Mouse (Mus musculus): Measurements from ENCODE around the gene Pikfyve. TPM values are rescaled to one million over a fixed set of nuclear protein-coding genes. Genes with fewer than 3 reads are reported as not detected.

The Pikfyve gene
- polyA plus RNA-seq, 1 experiment from 2014 or later, result 9.5 TPM

- Histone ChIP-seq H3K9me3 (ENCODE audit: control insufficient read depth, low read length) (no peaks in the 10 kb centered on the region), H3K4me3 (ENCODE audit: control insufficient read depth in 1 of 2, insufficient read depth in 1 of 2, low read depth in 1 of 2, low read length in 2 of 2) (no peak overlapping the region), H3K36me3 (ENCODE audit: control insufficient read depth, insufficient read depth, low read length) (peaks cover 34% of the 10 kb centered on the region), H3K4me2 (ENCODE audit: low read length) (no peak overlapping the region), H3K9ac (ENCODE audit: low read length) (no peak overlapping the region), H3K27ac (replicated peaks in 1 of 2; ENCODE audit: control insufficient read depth in 1 of 2, insufficient read depth in 1 of 2, low read depth in 2 of 2, low read length in 2 of 2) (no peak overlapping the region), H3K4me1 (ENCODE audit: control insufficient read depth in 2 of 2, insufficient read depth in 2 of 2, low read length in 2 of 2) (no peaks in the 10 kb centered on the region), H3K27me3 (ENCODE audit: control insufficient read depth, insufficient read depth, low read length) (no peaks in the 10 kb centered on the region)
- WGBS, result 88% methylated on average over 5 of the region's 5 CpGs
- ATAC-seq (ENCODE audit: insufficient number of reproducible peaks, insufficient read depth, low FRiP score, low read depth), result no peak
Observed at GRCm38 (mm10) chr1:65156111-65156510, 30.4 kb upstream of the Pikfyve start.

- Histone ChIP-seq H3K36me3 (ENCODE audit: control insufficient read depth, insufficient read depth, low read length) (peaks cover 92% of the 10 kb centered on the region), H3K9ac (ENCODE audit: low read length) (no peak overlapping the region), H3K27ac (replicated peaks in 1 of 2; ENCODE audit: control insufficient read depth in 1 of 2, insufficient read depth in 1 of 2, low read depth in 2 of 2, low read length in 2 of 2) (no peak overlapping the region), H3K4me2 (ENCODE audit: low read length) (no peak overlapping the region), H3K4me3 (ENCODE audit: control insufficient read depth in 1 of 2, insufficient read depth in 1 of 2, low read depth in 1 of 2, low read length in 2 of 2) (no peak overlapping the region), H3K9me3 (ENCODE audit: control insufficient read depth, low read length) (no peaks in the 10 kb centered on the region), H3K27me3 (ENCODE audit: control insufficient read depth, insufficient read depth, low read length) (no peaks in the 10 kb centered on the region), H3K4me1 (ENCODE audit: control insufficient read depth in 2 of 2, insufficient read depth in 2 of 2, low read length in 2 of 2) (no peaks in the 10 kb centered on the region)
- ATAC-seq (ENCODE audit: insufficient number of reproducible peaks, insufficient read depth, low FRiP score, low read depth), result no peak
- 100% methylated on average over 1 of the region's 1 CpGs for WGBS
Observed at GRCm38 (mm10) chr1:65162210-65162609, 24.3 kb upstream of the Pikfyve start.

GRCm38 (mm10) chr1:65167496-65167895 is 19.0 kb upstream of the Pikfyve start:
- no peak overlapping the region for H3K4me2 ChIP-seq (ENCODE audit: low read length)
- no peak overlapping the region for H3K9ac ChIP-seq (ENCODE audit: low read length)
- H3K27me3 ChIP-seq (ENCODE audit: control insufficient read depth, insufficient read depth, low read length), result no peaks in the 10 kb centered on the region
- H3K27ac ChIP-seq (replicated peaks in 1 of 2; ENCODE audit: control insufficient read depth in 1 of 2, insufficient read depth in 1 of 2, low read depth in 2 of 2, low read length in 2 of 2), result no peak overlapping the region
- peaks cover 95% of the 10 kb centered on the region for H3K36me3 ChIP-seq (ENCODE audit: control insufficient read depth, insufficient read depth, low read length)
- H3K4me1 ChIP-seq (ENCODE audit: control insufficient read depth in 2 of 2, insufficient read depth in 2 of 2, low read length in 2 of 2), result no peaks in the 10 kb centered on the region
- ATAC-seq (ENCODE audit: insufficient number of reproducible peaks, insufficient read depth, low FRiP score, low read depth), result no peak
- 98% methylated on average over 1 of the region's 1 CpGs for WGBS
- H3K9me3 ChIP-seq (ENCODE audit: control insufficient read depth, low read length), result no peaks in the 10 kb centered on the region
- H3K4me3 ChIP-seq (ENCODE audit: control insufficient read depth in 1 of 2, insufficient read depth in 1 of 2, low read depth in 1 of 2, low read length in 2 of 2), result no peak overlapping the region

- no peaks in the 10 kb centered on the region for H3K4me1 ChIP-seq (ENCODE audit: control insufficient read depth in 2 of 2, insufficient read depth in 2 of 2, low read length in 2 of 2)
- ATAC-seq (ENCODE audit: insufficient number of reproducible peaks, insufficient read depth, low FRiP score, low read depth), result no peak
- H3K27me3 ChIP-seq (ENCODE audit: control insufficient read depth, insufficient read depth, low read length), result no peaks in the 10 kb centered on the region
- no peak overlapping the region for H3K4me2 ChIP-seq (ENCODE audit: low read length)
- H3K27ac ChIP-seq (replicated peaks in 1 of 2; ENCODE audit: control insufficient read depth in 1 of 2, insufficient read depth in 1 of 2, low read depth in 2 of 2, low read length in 2 of 2), result no peak overlapping the region
- no peaks in the 10 kb centered on the region for H3K9me3 ChIP-seq (ENCODE audit: control insufficient read depth, low read length)
- H3K9ac ChIP-seq (ENCODE audit: low read length), result no peak overlapping the region
- peaks cover 95% of the 10 kb centered on the region for H3K36me3 ChIP-seq (ENCODE audit: control insufficient read depth, insufficient read depth, low read length)
- no peak overlapping the region for H3K4me3 ChIP-seq (ENCODE audit: control insufficient read depth in 1 of 2, insufficient read depth in 1 of 2, low read depth in 1 of 2, low read length in 2 of 2)
- 90% methylated on average over 7 of the region's 7 CpGs for WGBS
Observed at GRCm38 (mm10) chr1:65169536-65169935, 16.9 kb upstream of the Pikfyve start.

GRCm38 (mm10) chr1:65169947-65170346 is 16.5 kb upstream of the Pikfyve start:
- Histone ChIP-seq H3K9me3 (ENCODE audit: control insufficient read depth, low read length) (no peaks in the 10 kb centered on the region), H3K27ac (replicated peaks in 1 of 2; ENCODE audit: control insufficient read depth in 1 of 2, insufficient read depth in 1 of 2, low read depth in 2 of 2, low read length in 2 of 2) (no peak overlapping the region), H3K36me3 (ENCODE audit: control insufficient read depth, insufficient read depth, low read length) (peaks cover 94% of the 10 kb centered on the region), H3K4me3 (ENCODE audit: control insufficient read depth in 1 of 2, insufficient read depth in 1 of 2, low read depth in 1 of 2, low read length in 2 of 2) (no peak overlapping the region), H3K4me1 (ENCODE audit: control insufficient read depth in 2 of 2, insufficient read depth in 2 of 2, low read length in 2 of 2) (no peaks in the 10 kb centered on the region), H3K4me2 (ENCODE audit: low read length) (no peak overlapping the region), H3K9ac (ENCODE audit: low read length) (no peak overlapping the region), H3K27me3 (ENCODE audit: control insufficient read depth, insufficient read depth, low read length) (no peaks in the 10 kb centered on the region)
- WGBS, result 74% methylated on average over 5 of the region's 5 CpGs
- ATAC-seq (ENCODE audit: insufficient number of reproducible peaks, insufficient read depth, low FRiP score, low read depth), result no peak

GRCm38 (mm10) chr1:65171579-65171978 is 14.9 kb upstream of the Pikfyve start:
- WGBS, result 85% methylated on average over 4 of the region's 4 CpGs

GRCm38 (mm10) chr1:65173716-65174115 is 12.8 kb upstream of the Pikfyve start:
- Histone ChIP-seq H3K27me3 (ENCODE audit: control insufficient read depth, insufficient read depth, low read length) (no peaks in the 10 kb centered on the region), H3K4me3 (ENCODE audit: control insufficient read depth in 1 of 2, insufficient read depth in 1 of 2, low read depth in 1 of 2, low read length in 2 of 2) (no peak overlapping the region), H3K9ac (ENCODE audit: low read length) (no peak overlapping the region), H3K9me3 (ENCODE audit: control insufficient read depth, low read length) (no peaks in the 10 kb centered on the region), H3K4me1 (ENCODE audit: control insufficient read depth in 2 of 2, insufficient read depth in 2 of 2, low read length in 2 of 2) (peaks cover 0 to 8% of the 10 kb centered on the region in 2 experiments; a peak in 2 of 4 replicates), H3K4me2 (ENCODE audit: low read length) (no peak overlapping the region), H3K36me3 (ENCODE audit: control insufficient read depth, insufficient read depth, low read length) (peaks cover 57% of the 10 kb centered on the region), H3K27ac (replicated peaks in 1 of 2; ENCODE audit: control insufficient read depth in 1 of 2, insufficient read depth in 1 of 2, low read depth in 2 of 2, low read length in 2 of 2) (no peak overlapping the region)
- no peak for ATAC-seq (ENCODE audit: insufficient number of reproducible peaks, insufficient read depth, low FRiP score, low read depth)
- WGBS, result 92% methylated on average over 2 of the region's 2 CpGs

More at GRCm38 (mm10) chr1:65171579-65171978, 14.9 kb upstream of the Pikfyve start:
- no peak overlapping the region for H3K4me3 ChIP-seq (ENCODE audit: control insufficient read depth in 1 of 2, insufficient read depth in 1 of 2, low read depth in 1 of 2, low read length in 2 of 2)
- H3K9me3 ChIP-seq (ENCODE audit: control insufficient read depth, low read length), result no peaks in the 10 kb centered on the region
- H3K36me3 ChIP-seq (ENCODE audit: control insufficient read depth, insufficient read depth, low read length), result peaks cover 79% of the 10 kb centered on the region
- H3K4me2 ChIP-seq (ENCODE audit: low read length), result no peak overlapping the region
- ATAC-seq (ENCODE audit: insufficient number of reproducible peaks, insufficient read depth, low FRiP score, low read depth), result no peak
- no peak overlapping the region for H3K27ac ChIP-seq (replicated peaks in 1 of 2; ENCODE audit: control insufficient read depth in 1 of 2, insufficient read depth in 1 of 2, low read depth in 2 of 2, low read length in 2 of 2)
- no peaks in the 10 kb centered on the region for H3K27me3 ChIP-seq (ENCODE audit: control insufficient read depth, insufficient read depth, low read length)
- H3K9ac ChIP-seq (ENCODE audit: low read length), result no peak overlapping the region
- H3K4me1 ChIP-seq (ENCODE audit: control insufficient read depth in 2 of 2, insufficient read depth in 2 of 2, low read length in 2 of 2), result no peaks in the 10 kb centered on the region

GRCm38 (mm10) chr1:65176171-65176570 is 10.3 kb upstream of the Pikfyve start:
- ATAC-seq (ENCODE audit: insufficient number of reproducible peaks, insufficient read depth, low FRiP score, low read depth), result no peak
- Histone ChIP-seq H3K36me3 (ENCODE audit: control insufficient read depth, insufficient read depth, low read length) (peaks cover 33% of the 10 kb centered on the region), H3K27ac (replicated peaks in 1 of 2; ENCODE audit: control insufficient read depth in 1 of 2, insufficient read depth in 1 of 2, low read depth in 2 of 2, low read length in 2 of 2) (no peak overlapping the region), H3K4me3 (ENCODE audit: control insufficient read depth in 1 of 2, insufficient read depth in 1 of 2, low read depth in 1 of 2, low read length in 2 of 2) (no peak overlapping the region), H3K4me2 (ENCODE audit: low read length) (no peak overlapping the region), H3K9ac (ENCODE audit: low read length) (no peak overlapping the region), H3K27me3 (ENCODE audit: control insufficient read depth, insufficient read depth, low read length) (no peaks in the 10 kb centered on the region), H3K4me1 (ENCODE audit: control insufficient read depth in 2 of 2, insufficient read depth in 2 of 2, low read length in 2 of 2) (peaks cover 0 to 8% of the 10 kb centered on the region in 2 experiments; a peak in 2 of 4 replicates), H3K9me3 (ENCODE audit: control insufficient read depth, low read length) (no peaks in the 10 kb centered on the region)
- WGBS, result 72% methylated on average over 4 of the region's 4 CpGs
